Comparison of ENCODE assay signal across 1 mouse cellular context in genomic region chr15:102065661-102066325, GRCm38 (mm10).
TF ChIP-seq lines count a peak whose summit lies in the region.

No protein-coding gene starts in this region.

TF ChIP-seq in MEL, 35 proteins besides CTCF, POLR2A, EP300 and RAD21 (continued from another document):
- no peak for TF ChIP-seq NRF1 (IDR thresholded peaks at IDR 0.05; ENCODE audit: insufficient read depth, low read depth, low read length, poor library complexity, severe bottlenecking)
- TF ChIP-seq UBTF (IDR thresholded peaks at IDR 0.05; ENCODE audit: borderline replicate concordance, insufficient read depth, low read depth, low read length) = no peak
- TF ChIP-seq SIN3A (IDR thresholded peaks at IDR 0.05; ENCODE audit: low read length) = peak; percentile 80; the same call in 1 of the 2 replicates
- TF ChIP-seq USF1 (IDR thresholded peaks at IDR 0.05; ENCODE audit: low read depth, low read length) = no peak
- no peak; the same call in 1 of the 2 replicates for TF ChIP-seq GATA1 (IDR thresholded peaks at IDR 0.05; ENCODE audit: low read depth, low read length)
- 0 out of 2 replicates have a peak, but pooled peaks have one; percentile 54 for TF ChIP-seq ELF1 (IDR thresholded peaks at IDR 0.05; ENCODE audit: low read depth, low read length)
- TF ChIP-seq CHD2 (IDR thresholded peaks at IDR 0.05; ENCODE audit: low read length) = no peak
- TF ChIP-seq ZC3H11A (IDR thresholded peaks at IDR 0.05; ENCODE audit: low read depth, low read length) = peak; percentile 100
- TF ChIP-seq ZKSCAN1 (IDR thresholded peaks at IDR 0.05; ENCODE audit: low read depth, low read length) = no peak
- TF ChIP-seq SMC3 (IDR thresholded peaks at IDR 0.05; ENCODE audit: low read depth, low read length) = peak; percentile 100
- TF ChIP-seq MAZ (IDR thresholded peaks at IDR 0.05; ENCODE audit: low read depth, low read length) = no peak
- TF ChIP-seq MEF2A (IDR thresholded peaks at IDR 0.05; ENCODE audit: extremely low read depth, insufficient replicate concordance, low read depth, low read length, poor library complexity, severe bottlenecking) = no peak
TF ChIP-seq in MEL: peak in this region for 9.
